Mouse (Mus musculus) kidney, postnatal 14 days (tissue): ENCODE results near the gene Creb3l4.
A peak's percentile ranks its signal among the peaks of the same experiment; 100 is the strongest.

Experiments
- DNase-seq: peaks from one replicate; pipeline ENCODE4 v3.0.0; 2022; ENCODE audit warnings: mixed read lengths

Gene Creb3l4

DNA sequence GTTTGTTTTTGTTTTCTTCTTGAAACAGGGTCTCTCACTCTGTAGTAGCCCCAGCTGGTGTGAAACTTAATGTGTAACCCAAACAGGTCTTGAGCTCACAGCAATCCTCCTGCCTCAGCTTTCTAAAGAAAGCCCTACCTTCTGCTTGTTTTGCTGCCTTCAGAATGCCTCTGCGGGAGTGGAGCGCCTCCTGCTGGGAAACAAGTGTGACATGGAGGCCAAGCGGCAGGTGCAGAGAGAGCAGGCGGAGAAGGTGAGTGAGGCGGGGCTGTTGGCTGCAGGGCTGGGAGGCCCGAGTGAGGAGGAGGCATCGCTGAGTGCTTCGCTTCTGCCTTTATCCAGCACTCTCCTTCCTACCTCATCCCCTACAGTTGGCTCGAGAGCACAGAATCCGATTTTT is 19.0 kb downstream of the Creb3l4 start:
- DNase-seq, result no peak

DNA sequence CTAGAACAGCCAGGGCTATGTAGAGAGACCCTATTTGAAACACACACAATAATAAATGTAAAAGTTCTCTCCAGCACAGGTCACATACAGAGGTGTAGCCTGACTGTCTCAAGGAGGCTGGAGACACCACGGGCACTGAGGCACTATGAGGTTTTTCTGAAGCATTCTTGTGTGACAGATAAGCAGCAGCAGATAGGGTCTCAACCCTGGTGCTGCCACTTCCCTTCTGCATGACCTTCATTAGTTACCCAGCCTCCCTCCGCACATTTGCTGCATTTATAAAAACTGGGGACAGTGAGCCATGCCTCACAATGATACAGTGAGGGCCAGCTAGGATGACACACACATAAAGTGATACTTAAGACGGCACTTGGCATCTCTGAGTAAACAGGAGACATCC is 20.4 kb downstream of the Creb3l4 start:
- no peak for DNase-seq

DNA sequence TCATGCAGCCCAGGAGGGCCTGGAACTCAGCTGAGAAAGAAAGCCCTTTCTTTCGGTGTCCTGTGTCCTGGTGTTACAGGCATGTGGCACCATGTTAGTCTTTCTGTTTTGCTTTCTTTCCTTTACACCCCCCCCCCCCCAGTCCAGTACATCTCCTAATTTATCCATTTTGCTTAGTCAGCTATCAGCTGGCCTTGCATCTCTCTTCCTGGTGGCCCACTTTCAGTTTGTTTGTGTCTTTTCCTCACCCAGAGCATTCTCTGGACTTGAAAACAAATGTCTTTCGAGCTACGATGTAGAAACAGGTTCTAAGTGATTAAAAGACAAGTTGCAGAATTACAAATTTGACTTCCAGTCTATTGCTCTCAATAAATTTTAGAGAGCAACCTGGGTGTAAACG is 20.9 kb downstream of the Creb3l4 start:
- no peak for DNase-seq

DNA sequence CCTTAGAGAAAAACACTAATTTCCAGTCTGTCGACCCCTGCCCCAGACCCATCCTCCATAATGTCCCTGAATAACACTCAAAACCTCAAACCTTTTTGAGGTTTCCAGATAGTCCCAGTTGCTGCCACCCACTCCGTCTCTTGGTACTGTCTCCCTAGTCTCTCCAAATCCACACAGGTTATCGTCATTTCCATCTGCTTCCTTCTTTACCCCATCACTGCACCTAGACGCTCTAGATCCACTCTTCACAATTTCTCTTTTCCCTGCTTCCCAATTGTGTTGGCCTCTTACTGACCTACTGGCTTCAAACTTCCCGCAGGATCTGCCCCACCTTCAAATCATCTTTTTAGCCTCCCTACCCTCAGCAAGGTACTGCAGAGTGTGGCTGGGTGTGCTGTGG is 22.2 kb downstream of the Creb3l4 start:
- no peak for DNase-seq

DNA sequence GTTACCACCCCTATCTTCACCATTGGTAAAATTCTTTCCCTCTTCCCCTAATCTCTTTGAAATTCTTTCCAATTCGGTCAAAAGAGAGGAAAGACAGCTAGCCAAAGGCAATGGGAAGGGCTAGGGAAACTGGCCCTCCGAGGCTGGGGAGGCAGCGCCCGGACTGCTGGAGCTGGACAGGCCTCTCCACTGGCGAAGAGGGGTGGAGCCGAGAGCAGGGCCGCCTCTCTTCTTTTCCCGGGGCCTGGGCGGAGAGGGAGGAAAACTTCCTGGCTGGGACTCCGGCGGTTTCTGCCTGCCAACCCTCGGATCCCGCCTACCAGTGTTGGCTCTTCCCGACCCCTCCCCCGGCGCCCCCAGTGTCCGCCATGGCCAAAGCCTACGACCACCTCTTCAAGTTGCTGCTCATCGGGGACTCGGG is 22.8 kb downstream of the Creb3l4 start:
- peak; percentile 90 for DNase-seq

DNA sequence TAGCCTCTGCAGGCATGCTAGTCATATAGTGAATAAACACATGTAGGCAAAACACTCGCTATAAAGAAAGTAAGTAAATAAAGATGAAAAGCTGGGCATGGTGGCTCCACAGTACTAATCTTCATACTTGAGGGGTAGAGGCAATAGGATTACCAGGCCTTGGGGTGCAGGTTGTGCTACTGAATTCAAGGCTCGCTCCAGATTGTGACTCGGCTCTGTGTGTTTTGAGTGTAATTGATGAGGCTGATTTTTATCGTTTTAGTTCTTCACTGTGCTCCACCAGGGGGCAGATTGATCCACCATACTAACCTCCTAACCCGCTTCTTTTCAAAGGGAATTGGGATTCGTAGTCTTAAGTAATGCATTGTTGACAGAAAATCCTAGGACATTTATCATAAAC is 23.2 kb downstream of the Creb3l4 start:
- peak; percentile 64 for DNase-seq

DNA sequence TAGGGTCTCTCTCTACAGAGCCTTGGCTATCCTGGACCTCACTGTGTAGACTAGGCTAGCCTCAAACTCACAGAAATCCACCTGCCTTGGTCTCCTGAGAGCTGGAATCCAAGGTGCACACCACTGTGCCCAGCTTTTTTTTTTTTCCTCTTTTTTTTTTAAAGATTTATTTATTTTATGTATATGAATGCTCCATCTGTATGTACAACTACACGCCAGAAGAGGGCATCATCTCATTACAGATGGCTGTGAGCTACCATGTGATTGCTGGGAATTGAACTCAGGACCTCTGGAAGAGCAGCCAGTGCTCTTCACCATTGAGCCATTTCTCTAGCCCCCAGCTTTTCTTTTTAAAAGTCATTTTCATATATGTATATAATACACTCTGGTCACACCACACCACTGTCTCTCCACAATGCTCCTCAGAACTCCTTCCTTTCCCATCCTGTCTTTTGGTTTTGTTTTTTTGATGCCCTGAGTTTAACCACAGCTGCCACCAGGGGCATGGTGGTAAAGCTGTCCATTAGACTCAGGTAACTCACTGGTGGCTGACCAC is 27.4 kb downstream of the Creb3l4 start:
- DNase-seq, result no peak

DNA sequence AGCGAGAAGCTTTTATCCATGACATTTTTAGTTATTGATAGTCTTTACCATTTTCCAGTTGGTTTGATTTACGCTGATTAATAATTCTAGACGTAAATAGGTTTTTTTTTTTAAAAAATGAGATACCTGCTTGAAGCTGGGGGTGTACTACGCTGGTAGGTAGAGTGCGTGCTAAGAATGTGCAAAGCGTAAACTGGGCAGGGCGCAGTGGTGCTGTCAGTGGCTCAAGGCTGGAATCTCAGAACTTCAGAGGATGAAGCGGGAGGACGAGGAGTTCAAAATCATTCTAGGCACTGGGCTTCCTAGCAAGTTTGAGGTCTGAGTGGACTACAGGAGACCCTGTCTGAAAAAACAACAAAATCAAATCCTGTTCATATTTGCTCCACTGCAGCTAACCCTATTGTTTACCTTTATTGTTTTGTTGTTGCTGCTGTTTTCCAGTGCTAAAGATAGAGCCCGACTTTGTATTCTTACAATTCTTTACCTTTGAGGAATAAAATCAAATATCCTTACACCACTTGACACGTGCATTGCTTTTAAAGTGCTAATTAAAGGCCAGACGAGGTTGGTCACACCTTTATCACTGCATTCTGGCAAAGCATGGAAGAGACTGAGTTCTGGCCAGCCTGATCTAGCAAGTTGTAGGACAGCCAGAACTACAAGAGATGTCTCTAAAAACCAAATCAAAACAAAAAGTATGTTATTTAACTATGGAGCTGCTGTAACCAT is 29.2 kb downstream of the Creb3l4 start:
- peak; percentile 24 for DNase-seq

DNA sequence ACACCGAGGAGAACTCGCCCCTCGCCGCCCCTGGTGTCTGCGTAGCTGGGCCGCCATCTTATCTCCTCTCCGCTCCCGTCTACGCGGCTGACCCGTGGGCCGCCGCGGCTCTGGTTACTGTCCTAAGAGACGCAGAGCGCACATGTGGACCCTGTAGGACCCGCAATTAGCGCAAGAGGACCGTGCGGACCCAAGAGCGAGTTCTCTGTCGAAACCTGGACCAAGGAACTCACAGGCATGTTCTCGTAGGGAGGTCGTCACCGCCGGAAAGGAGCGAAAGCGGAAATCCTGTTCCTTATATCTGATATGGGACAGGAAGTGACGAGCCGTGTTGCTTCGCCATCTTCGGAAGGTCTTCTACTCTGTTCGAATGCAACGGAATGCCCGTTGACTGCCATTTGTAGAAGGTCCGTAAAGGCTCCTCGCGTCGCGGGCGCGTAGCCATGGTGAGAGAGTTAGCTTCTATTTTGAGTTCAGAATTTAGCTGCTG is 29.9 kb downstream of the Creb3l4 start, which contains the start of the genes Rps27 and Rab13:
Rps27 (minus strand) TSS at position 275 of the 490 bp plus-strand sequence.
Rab13 (plus strand) TSS at position 319 of the 490 bp plus-strand sequence.
- DNase-seq, result peak; percentile 94

DNA sequence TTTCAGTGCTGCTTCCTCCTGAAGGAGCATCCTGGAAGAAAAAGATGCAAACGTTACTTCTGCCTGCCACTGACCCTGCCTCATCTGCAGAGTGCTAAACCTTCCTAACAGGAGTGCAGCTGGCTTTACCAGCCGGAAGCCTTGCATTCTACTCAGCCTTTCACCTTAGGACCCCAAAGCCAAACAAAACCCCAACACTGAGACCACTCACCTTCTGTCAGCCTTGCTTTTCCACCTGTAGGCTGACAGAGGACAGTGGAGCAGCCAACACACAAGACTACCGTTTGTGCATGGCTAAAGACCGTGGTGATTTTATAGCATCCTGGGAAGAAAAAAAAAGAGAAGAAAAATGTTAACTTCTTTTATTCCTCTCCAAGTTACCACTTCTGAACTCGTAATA is 30.6 kb downstream of the Creb3l4 start:
- no peak for DNase-seq

DNA sequence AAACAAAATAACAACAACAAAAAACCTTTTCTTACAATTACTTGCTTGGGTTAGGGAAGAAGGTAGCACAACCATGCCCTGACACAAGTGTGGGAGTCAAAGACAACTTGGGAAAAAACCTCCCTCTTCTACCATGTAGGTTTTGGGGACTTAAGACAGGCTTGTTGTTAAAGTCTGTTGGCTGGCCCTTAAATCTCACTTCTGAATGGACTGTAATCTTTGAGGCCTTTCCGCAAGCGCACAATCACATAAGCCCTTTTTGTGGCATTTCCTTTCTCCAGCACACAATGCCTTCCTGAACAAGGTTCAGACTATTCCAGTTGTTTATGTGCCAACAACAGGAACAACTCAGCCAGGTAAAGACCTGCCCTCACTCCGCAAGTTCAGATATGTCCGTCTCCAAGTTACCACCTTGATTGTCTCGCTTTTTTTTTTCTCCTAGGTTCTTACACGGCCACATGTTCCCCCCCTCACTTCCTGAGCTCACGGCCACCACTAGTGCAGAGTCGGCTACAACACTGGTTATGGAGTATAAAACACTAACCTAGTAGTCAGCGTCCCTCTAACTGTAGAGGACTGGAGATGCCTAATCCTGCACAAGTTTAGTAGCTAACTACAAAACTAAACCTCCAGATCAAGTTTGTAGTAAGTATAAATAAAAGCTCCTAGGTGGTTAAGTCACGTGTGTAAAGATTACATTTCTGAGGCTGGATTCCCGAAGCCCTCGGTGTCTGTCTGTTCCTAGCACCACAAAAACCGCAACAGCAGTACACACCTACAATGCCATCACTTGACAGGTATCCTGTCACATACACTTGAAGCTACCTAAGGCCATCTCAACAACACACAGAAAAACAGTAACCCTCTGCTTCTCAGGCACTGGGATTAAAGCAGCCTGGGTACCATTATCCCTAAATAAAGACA is 31.6 kb downstream of the Creb3l4 start:
- no peak for DNase-seq

DNA sequence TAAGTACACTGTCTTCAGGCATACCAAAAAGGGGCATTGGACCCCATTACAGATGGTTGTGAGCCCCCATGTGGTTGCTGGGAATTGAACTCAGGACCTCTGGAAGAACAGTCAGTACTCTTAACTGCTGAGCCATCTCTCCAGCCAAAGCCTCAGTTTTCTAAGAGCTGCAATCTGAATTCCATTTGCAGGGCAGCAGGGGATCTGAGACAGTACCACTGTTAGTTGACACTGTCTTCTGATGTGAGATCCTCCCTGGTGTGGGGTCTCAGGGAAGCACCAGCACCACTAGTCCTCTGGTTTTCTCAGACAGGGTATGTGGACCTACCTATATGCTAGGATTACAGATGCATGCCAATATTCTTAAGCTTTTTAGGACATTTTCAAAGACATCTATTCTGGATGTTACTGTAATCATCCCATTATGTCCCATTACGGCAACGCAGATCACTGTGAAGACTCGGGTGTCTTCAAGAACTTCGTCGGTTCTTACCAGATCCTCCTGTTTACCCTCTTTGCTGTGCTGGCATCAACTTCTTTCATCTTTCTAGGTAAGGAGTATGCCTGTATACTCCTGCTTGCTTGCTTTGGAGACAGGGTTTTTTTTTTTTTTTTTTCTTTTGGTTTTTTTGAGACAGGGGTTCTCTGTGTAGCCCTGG is 33.3 kb downstream of the Creb3l4 start:
- DNase-seq, result no peak

DNA sequence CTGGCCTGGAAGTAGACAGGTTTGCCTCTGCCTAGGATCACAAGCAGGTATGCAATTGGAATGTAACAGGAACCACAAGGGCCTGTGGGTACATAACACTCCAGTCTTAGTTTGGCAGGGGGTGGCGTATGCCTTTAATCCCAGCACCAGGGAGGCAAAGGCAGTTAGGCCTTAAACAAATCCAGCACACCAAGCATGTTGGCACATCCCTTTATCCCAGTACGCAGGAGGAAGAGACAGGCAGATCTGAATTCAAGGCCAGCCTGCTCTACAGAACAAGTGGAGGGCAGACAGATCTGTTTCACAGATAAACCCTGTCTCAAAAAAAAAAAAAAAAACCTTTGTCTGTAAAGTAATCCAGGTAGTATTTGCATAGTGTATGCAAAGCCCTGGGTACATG is 34.6 kb downstream of the Creb3l4 start:
- DNase-seq, result peak; percentile 18

DNA sequence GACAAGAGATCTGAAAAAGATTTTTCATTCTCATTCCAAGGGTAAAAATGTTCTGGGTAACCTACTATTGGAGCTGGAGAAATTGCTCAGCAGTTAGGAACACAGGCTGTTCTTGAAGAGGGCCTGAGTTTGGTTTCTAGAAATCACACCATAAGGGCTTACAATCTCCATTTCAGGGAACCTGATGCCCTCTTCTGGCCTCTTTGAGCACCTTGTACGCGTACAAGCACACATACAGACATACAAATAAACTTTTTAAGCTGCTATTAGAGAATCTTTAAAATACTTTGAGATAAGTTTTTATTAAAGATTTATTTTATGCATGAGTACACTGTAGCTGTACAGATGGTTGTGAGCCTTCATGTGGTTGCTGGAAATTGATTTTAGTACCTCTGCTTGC is 38.7 kb downstream of the Creb3l4 start:
- no peak for DNase-seq

DNA sequence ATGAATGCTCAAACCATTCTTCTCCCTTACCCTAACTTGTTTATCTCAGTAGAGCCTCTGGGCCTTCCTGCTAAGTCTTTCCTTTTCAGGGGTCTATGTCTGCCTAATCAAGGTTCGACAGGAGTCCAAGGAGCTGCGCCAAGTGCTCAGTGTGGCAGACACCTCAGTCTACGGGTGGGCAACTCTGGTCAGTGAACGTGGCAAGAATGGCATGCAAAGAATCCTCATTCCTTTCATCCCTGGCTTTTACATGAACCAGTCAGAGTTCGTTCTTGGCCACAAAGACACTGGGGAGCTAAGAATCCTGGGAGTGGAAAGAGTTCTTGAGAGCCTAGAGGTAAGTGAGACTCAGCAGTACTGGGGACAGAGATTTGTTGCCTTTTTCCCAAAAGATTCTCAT is 39.7 kb downstream of the Creb3l4 start:
- no peak for DNase-seq

DNA sequence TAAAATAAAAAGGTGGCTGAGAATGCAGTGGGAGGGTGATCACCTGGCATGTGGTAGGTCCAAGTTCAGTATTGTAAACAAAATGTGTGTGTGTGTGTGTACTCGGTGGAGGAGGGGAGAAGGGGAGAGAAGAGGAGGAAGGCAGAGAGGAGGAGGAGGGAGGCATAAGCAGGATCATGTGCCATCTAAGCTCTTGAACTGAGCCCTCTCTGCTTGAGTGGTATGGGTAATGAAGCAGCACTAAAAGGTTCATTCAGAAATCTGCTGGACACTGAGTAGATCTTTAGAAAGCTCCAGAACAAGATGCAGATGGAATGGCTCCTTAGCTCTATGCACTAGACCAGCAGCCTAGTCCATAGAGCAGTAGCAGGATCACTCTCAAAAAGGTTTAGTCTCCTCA is 40.4 kb downstream of the Creb3l4 start:
- no peak for DNase-seq

DNA sequence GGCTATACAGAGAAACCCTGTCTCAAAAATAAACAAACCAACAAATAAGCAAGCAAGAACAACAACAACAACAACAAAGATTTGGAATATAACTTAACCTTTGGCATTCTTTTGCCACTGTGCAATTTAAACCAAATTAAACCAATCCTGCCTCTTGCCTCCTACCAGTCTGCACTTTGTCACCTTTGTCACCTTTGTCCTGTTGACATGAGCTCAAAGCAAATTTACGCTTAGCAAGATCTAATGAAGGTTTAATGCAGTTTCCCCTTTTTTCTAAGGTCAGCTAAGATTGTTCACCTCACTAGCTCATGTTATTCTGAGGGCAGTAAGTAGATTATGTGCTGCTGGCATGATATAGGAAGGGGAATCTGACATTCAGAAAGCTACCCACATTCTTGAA is 45.8 kb downstream of the Creb3l4 start:
- DNase-seq, result no peak

DNA sequence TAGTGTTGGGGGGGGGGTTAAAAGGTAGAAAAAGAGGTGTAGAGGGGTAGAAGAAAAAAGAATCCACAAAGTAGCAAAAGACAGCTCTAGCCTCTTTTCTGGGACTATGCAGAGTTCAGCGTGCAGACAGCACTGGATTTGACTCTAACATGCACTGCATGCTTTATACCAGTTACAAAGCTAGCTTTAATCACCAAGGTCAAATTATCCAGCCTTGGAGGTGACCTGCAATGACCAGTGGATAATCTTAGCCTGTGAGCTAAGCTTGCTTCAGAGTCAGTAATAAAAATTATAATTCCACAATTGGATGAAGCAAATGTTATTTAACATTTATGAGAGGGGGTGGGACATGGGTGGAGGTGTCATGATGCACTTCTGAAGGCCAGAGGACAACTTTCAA is 47.7 kb downstream of the Creb3l4 start:
- no peak for DNase-seq

DNA sequence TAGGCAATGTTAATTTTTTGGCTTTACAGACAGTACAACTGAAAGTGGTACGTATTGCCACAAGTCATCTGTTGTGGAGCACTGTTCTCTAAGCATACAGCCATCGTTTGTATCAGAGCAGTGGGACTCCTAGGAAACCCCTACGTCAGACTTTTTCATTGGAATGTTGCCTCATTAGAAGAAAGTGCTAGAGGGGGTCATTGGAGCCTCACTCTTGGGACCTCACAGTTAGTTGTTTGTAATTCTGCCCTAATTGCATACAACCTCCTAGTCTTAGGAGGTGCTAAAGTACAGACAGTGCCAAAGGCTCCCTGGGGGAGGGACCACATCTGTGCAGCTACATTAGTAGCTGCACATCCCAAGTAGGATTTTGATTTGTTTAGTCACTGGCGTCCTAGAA is 48.6 kb downstream of the Creb3l4 start:
- DNase-seq, result no peak

DNA sequence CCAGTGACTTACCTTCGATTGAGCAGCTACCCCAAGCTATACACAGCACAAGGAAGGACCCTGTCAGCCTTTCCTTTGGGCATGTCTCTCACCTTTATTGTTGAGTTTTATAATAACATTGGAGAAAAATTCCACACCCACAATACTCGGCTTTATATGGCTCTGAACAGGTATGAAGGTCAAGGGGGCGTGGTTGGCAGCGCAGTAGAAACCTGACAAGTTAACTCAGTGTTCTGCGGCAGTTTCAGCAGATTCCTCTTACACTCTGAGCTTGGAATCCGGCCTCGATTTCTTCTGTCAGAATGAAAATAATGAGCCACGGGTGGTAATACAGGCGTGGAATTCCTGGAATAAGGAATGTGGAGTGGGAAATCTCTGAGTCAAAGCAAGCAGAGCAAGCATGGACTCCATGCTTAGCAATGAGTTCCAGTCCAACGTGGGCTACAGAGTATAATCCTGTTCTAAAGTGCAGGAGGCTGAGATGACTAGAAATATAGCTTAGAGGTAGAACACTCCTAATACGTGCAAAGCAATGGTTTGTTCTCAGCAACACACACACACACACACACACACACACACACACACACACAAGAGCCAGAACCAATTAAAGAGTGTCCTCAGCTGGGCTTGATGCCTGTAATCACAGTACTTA is 52.3 kb downstream of the Creb3l4 start:
- DNase-seq, result no peak
